Mouse (Mus musculus) neural tube, embryonic 12.5 days (tissue): Measurements from ENCODE around the gene Dlg1. TPM values are rescaled to one million over a fixed set of nuclear protein-coding genes. Genes with fewer than 3 reads are reported as not detected.

ENCODE experiments used
- ATAC-seq: fragments of 200-750 bp; cut with Nextera tagmentation; 2 replicates; pipeline ENCODE4 v1.8.0; 2017; ENCODE audit warnings: low read depth, mild to moderate bottlenecking, moderate TSS enrichment, moderate library complexity; ENCODE audit not compliant: low FRiP score
- H3K27ac ChIP-seq: fragments of 300-500 bp; sonication (generic); 2 replicates; pipeline ENCODE4 v1.5.1; 2016
- H3K27me3 ChIP-seq: fragments of 300-500 bp; sonication (generic); replicated peaks from 2 replicates; pipeline ENCODE4 v1.6.1; 2016; ENCODE audit warnings: mild to moderate bottlenecking
- H3K36me3 ChIP-seq: fragments of 300-500 bp; sonication (generic); 2 replicates; pipeline ENCODE4 v1.6.1; 2016; ENCODE audit warnings: mild to moderate bottlenecking
- H3K4me1 ChIP-seq: fragments of 300-500 bp; sonication (generic); 2 replicates; pipeline ENCODE4 v1.6.1; 2016
- H3K4me2 ChIP-seq: fragments of 300-500 bp; sonication (generic); replicated peaks from 2 replicates; pipeline ENCODE4 v1.6.1; 2016; ENCODE audit warnings: mild to moderate bottlenecking
- H3K4me3 ChIP-seq: fragments of 300-500 bp; sonication (generic); 2 replicates; pipeline ENCODE4 v1.5.1; 2016
- H3K9ac ChIP-seq: fragments of 300-500 bp; sonication (generic); 2 replicates; pipeline ENCODE4 v1.6.1; 2016; ENCODE audit warnings: mild to moderate bottlenecking
- H3K9me3 ChIP-seq: fragments of 300-500 bp; sonication (generic); 2 replicates; pipeline ENCODE4 v1.6.1; 2016; ENCODE audit warnings: mild to moderate bottlenecking
- WGBS: fragments of 180-500 bp; shearing (Covaris S2); methylation state at CpG from one replicate; pipeline ENCODE4 v1.1.7; 2016; 5-methylcytosine and 5-hydroxymethylcytosine counted together
- polyA plus RNA-seq: library from polyadenylated mRNA; unstranded; fragments of >200 nt; fragmentation: Nextera tagmentation; extraction: Ambion mirVana; gene quantifications from 2 replicates; pipeline ENCODE4 v1.2.1, GENCODE M21; 2016

Dlg1 gene
- polyA plus RNA-seq, 1 experiment from 2014 or later = 22.0 TPM

GRCm38 (mm10) chr16:31898546-31899326, 235.5 kb downstream of the Dlg1 start:
- Histone ChIP-seq H3K4me1 (peaks cover 11% of the 10 kb centered on the region), H3K4me2 (no peak overlapping the region), H3K9me3 (no peaks in the 10 kb centered on the region), H3K9ac (no peak overlapping the region), H3K4me3 (no peak overlapping the region), H3K27me3 (no peaks in the 10 kb centered on the region), H3K36me3 (no peaks in the 10 kb centered on the region), H3K27ac (no peak overlapping the region)
- ATAC-seq = peak; percentile 59; the same call in 1 of the 2 replicates
- WGBS = 76% methylated on average over 18 of the region's 18 CpGs

GRCm38 (mm10) chr16:31901886-31902285, 238.6 kb downstream of the Dlg1 start:
- Histone ChIP-seq H3K4me3 (no peak overlapping the region), H3K27ac (no peak overlapping the region)
- WGBS = 77% methylated on average over 1 of the region's 1 CpGs

GRCm38 (mm10) chr16:31903239-31903638, 240.0 kb downstream of the Dlg1 start:
- no peaks in the 10 kb centered on the region for H3K27me3 ChIP-seq
- no peaks in the 10 kb centered on the region for H3K36me3 ChIP-seq
- no peak overlapping the region for H3K4me3 ChIP-seq
- WGBS = 88% methylated on average over 8 of the region's 8 CpGs
- peaks cover 5% of the 10 kb centered on the region; the same call in 1 of the 2 replicates for H3K4me1 ChIP-seq
- ATAC-seq = no peak
- H3K9ac ChIP-seq = no peak overlapping the region
- no peak overlapping the region for H3K4me2 ChIP-seq
- H3K9me3 ChIP-seq = no peaks in the 10 kb centered on the region
- no peak overlapping the region for H3K27ac ChIP-seq

More at GRCm38 (mm10) chr16:31901886-31902285, 238.6 kb downstream of the Dlg1 start:
- Histone ChIP-seq H3K4me1 (peaks cover 14% of the 10 kb centered on the region), H3K9ac (no peak overlapping the region), H3K9me3 (no peaks in the 10 kb centered on the region), H3K27me3 (no peaks in the 10 kb centered on the region), H3K36me3 (no peaks in the 10 kb centered on the region), H3K4me2 (no peak overlapping the region)
- ATAC-seq = no peak

DNA sequence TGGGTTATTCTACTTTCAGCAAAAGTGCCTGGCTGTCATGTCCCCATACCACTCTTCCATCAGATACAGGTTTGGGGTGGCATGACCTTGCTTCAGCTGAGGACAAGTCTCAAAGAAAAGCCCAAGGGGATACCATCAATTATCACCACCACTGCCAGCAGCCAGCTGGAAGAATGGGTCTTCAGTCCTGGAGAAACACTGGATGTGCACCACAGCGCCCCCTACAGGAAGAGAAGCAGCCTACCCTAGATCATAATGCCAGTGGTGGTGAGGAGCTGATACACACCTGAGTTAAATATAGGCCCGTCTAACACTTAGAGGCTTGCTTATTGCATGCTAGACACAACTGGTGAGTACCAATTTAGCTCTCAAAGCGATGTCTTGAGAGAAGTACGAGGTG, 242.1 kb downstream of the Dlg1 start:
- Histone ChIP-seq H3K27me3 (no peaks in the 10 kb centered on the region), H3K4me2 (no peak overlapping the region), H3K9me3 (no peaks in the 10 kb centered on the region), H3K4me3 (no peak overlapping the region), H3K27ac (no peak overlapping the region), H3K4me1 (peaks cover 5% of the 10 kb centered on the region), H3K9ac (no peak overlapping the region), H3K36me3 (no peaks in the 10 kb centered on the region)
- no peak for ATAC-seq
- WGBS = 76% methylated on average over 4 of the region's 4 CpGs

- Histone ChIP-seq H3K9me3 (no peaks in the 10 kb centered on the region), H3K9ac (no peak overlapping the region), H3K36me3 (no peaks in the 10 kb centered on the region), H3K4me3 (no peak overlapping the region), H3K4me1 (peaks cover 5% of the 10 kb centered on the region), H3K27ac (no peak overlapping the region), H3K4me2 (peak overlapping the region; percentile 44), H3K27me3 (no peaks in the 10 kb centered on the region)
- WGBS = 39% methylated on average over 19 of the region's 20 CpGs
- no peak for ATAC-seq
Observed at GRCm38 (mm10) chr16:31905891-31906825, 242.9 kb downstream of the Dlg1 start.

GRCm38 (mm10) chr16:31906896-31907295, 243.7 kb downstream of the Dlg1 start:
- no peak overlapping the region for H3K27ac ChIP-seq
- no peak; the same call in 1 of the 2 replicates for ATAC-seq
- peaks cover 5% of the 10 kb centered on the region for H3K4me1 ChIP-seq
- no peaks in the 10 kb centered on the region for H3K27me3 ChIP-seq
- H3K4me2 ChIP-seq = peak overlapping the region; percentile 44
- H3K9ac ChIP-seq = no peak overlapping the region
- no peak overlapping the region for H3K4me3 ChIP-seq
- H3K9me3 ChIP-seq = no peaks in the 10 kb centered on the region
- H3K36me3 ChIP-seq = no peaks in the 10 kb centered on the region
- 7% methylated on average over 9 of the region's 9 CpGs for WGBS

DNA sequence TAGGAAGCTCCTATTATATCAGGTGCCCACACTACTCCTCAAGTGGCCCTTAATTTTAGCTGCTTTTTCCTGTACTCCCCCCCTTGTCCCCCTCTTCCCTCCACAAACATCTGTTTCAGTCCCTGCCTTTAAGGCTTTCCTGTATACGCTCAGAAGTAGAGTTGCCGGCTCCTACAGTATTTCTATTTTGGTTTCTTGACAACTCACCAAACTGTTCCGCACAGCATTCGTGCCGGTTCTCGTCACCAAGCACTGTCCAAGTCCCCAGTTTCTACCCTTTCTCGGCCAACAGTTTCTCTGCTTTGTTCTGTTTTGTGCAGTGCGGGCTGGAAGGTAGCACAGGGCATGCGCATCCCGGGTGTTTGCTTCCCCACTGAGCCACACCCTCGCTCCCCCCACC, 245.7 kb downstream of the Dlg1 start:
- no peak overlapping the region for H3K27ac ChIP-seq
- no peaks in the 10 kb centered on the region for H3K9me3 ChIP-seq
- H3K9ac ChIP-seq = no peak overlapping the region
- ATAC-seq = no peak
- no peak overlapping the region for H3K4me2 ChIP-seq
- H3K4me1 ChIP-seq = peaks cover 5% of the 10 kb centered on the region
- no peak overlapping the region for H3K4me3 ChIP-seq
- WGBS = 66% methylated on average over 11 of the region's 11 CpGs
- no peaks in the 10 kb centered on the region for H3K36me3 ChIP-seq
- no peaks in the 10 kb centered on the region for H3K27me3 ChIP-seq

DNA sequence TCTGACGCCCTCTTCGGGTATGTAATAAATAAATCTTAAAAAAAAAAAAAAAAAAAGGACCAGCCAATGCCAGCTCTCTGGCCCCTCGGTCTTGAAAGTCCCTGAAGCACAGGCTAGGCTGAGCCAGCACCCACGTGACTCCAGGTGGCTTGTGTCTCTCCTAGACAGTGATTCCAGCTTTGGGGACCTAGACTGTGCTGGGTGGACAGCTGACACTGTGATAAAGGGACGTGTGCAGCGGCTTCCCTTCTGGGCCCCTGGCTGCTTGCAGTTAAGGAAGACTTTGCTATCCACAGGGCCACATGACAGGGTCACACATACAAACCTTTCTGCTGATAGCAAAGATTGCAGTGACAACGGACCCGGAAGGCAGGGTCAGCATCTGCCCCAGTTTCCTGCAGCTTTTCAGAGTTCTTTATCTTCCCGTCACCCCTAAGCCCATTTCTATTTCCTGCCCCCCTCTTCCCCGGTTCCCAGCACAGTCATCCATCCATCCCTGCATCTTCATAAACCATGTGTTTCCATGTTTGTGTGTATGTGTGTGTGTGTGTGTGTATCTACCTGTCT, 247.1 kb downstream of the Dlg1 start:
- ATAC-seq = no peak
- H3K9ac ChIP-seq = no peak overlapping the region
- no peaks in the 10 kb centered on the region for H3K9me3 ChIP-seq
- no peak overlapping the region for H3K4me3 ChIP-seq
- no peaks in the 10 kb centered on the region for H3K27me3 ChIP-seq
- H3K27ac ChIP-seq = no peak overlapping the region
- H3K4me2 ChIP-seq = no peak overlapping the region
- no peaks in the 10 kb centered on the region for H3K36me3 ChIP-seq
- H3K4me1 ChIP-seq = peaks cover 5% of the 10 kb centered on the region
- WGBS = 77% methylated on average over 10 of the region's 10 CpGs

GRCm38 (mm10) chr16:31917776-31918175, 254.5 kb downstream of the Dlg1 start:
- Histone ChIP-seq H3K27ac (no peak overlapping the region), H3K4me2 (0 out of 2 replicates have a peak overlapping the region, but pooled peaks have one; percentile 48), H3K27me3 (no peaks in the 10 kb centered on the region), H3K9ac (no peak overlapping the region), H3K9me3 (no peaks in the 10 kb centered on the region), H3K36me3 (no peaks in the 10 kb centered on the region), H3K4me1 (no peaks in the 10 kb centered on the region), H3K4me3 (no peak overlapping the region)
- WGBS = 76% methylated on average over 11 of the region's 11 CpGs
- ATAC-seq = no peak

DNA sequence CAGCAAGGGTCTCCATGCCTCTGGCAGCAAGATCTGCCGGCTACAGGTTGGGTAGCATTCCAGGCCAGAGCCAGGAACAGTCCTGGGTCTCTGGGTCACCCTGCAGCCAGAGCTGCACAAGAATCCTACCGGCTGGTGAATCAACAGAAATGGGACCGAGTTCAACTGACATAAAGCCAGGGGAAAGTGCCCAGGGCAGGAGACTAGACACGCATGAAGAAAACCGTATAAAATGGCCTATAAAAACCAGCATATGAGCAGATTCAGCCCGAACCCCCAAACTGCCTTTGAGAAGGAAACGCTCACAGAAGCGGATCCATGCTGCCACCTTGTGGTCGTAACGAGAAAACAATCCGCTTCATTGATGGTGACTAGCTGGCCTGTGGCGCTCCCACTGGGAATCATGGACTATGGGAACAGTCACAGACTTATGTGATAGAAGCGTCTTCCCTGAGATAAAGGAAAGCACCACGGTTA, 255.0 kb downstream of the Dlg1 start:
- peak; percentile 53; the same call in 1 of the 2 replicates for ATAC-seq
- Histone ChIP-seq H3K27me3 (no peaks in the 10 kb centered on the region), H3K36me3 (no peaks in the 10 kb centered on the region), H3K9ac (0 out of 2 replicates have a peak overlapping the region, but pooled peaks have one; percentile 38), H3K4me3 (no peak overlapping the region), H3K9me3 (no peaks in the 10 kb centered on the region), H3K4me1 (no peaks in the 10 kb centered on the region), H3K27ac (no peak overlapping the region), H3K4me2 (peak overlapping the region; percentile 48)
- 6% methylated on average over 14 of the region's 14 CpGs for WGBS

GRCm38 (mm10) chr16:31924368-31924767, 261.1 kb downstream of the Dlg1 start:
- Histone ChIP-seq H3K27me3 (no peaks in the 10 kb centered on the region), H3K9me3 (no peaks in the 10 kb centered on the region), H3K27ac (no peak overlapping the region), H3K4me2 (no peak overlapping the region), H3K4me3 (no peak overlapping the region), H3K9ac (no peak overlapping the region), H3K36me3 (no peaks in the 10 kb centered on the region), H3K4me1 (no peaks in the 10 kb centered on the region)
- WGBS = 85% methylated on average over 6 of the region's 6 CpGs
- ATAC-seq = no peak
